Mouse (Mus musculus) kidney, adult 2 months (tissue): Measurements from ENCODE around the gene Nat10.

Source experiments
- CTCF ChIP-seq: fragments of 200-500 bp; conservative IDR thresholded peaks from 2 replicates; pipeline ENCODE4 v1.5.1; 2011; ENCODE audit warnings: low read depth, mild to moderate bottlenecking, control low read depth, low read length, moderate library complexity, mixed read lengths; ENCODE audit not compliant: insufficient read depth, insufficient read length
- POLR2A ChIP-seq: fragments of 200-500 bp; IDR thresholded peaks from one replicate; pipeline ENCODE4 v1.6.1; 2011; ENCODE audit warnings: low read depth, low read length, control low read depth

GRCm38 (mm10) chr2:103728027-103728540, 33.0 kb downstream of the Nat10 start:
- TF ChIP-seq CTCF = no peak
- no peak for TF ChIP-seq POLR2A
